Mouse (Mus musculus): ENCODE data around the gene Igsf3. TPM values are rescaled to one million over a fixed set of nuclear protein-coding genes. Genes with fewer than 3 reads are reported as not detected.

The Igsf3 gene
- total and polyA plus RNA-seq, 3 experiments, result not detected

GRCm38 (mm10) chr3:101443265-101443881 is 66.5 kb downstream of the Igsf3 start:
- Histone ChIP-seq H3K9me3 (replicated peaks; ENCODE audit: insufficient read depth, low read length) (no peaks in the 10 kb centered on the region), H3K79me2 (ENCODE audit: control insufficient read depth, insufficient read depth, low read length, poor library complexity) (no peaks in the 10 kb centered on the region), H3K4me1 (ENCODE audit: control insufficient read depth in 1 of 2, insufficient read depth in 2 of 2, low read length in 2 of 2) (no peaks in the 10 kb centered on the region), H3K9ac (ENCODE audit: control insufficient read depth, low read depth, low read length, poor library complexity, severe bottlenecking) (no peak overlapping the region), H3K36me3 (ENCODE audit: control insufficient read depth in 1 of 2, insufficient read depth in 2 of 2, low read length in 2 of 2) (no peaks in the 10 kb centered on the region), H3K27ac (ENCODE audit: control insufficient read depth, low read depth, low read length) (no peak overlapping the region), H3K4me3 (ENCODE audit: control insufficient read depth in 1 of 2, insufficient read depth in 1 of 2, low read depth in 2 of 2, low read length in 2 of 2) (no peak overlapping the region), H3K27me3 (ENCODE audit: control insufficient read depth in 1 of 2, insufficient read depth in 2 of 2, low read length in 2 of 2) (no peaks in the 10 kb centered on the region)
- TF ChIP-seq RCOR1 (IDR thresholded peaks at IDR 0.05; ENCODE audit: low read depth, low read length) (no peak), ZKSCAN1 (IDR thresholded peaks at IDR 0.05; ENCODE audit: low read depth, low read length) (no peak), MYC (IDR thresholded peaks at IDR 0.05; ENCODE audit: low read depth, low read length) (no peak), NELFE (IDR thresholded peaks at IDR 0.05; ENCODE audit: low read depth, low read length) (no peak), SMC3 (IDR thresholded peaks at IDR 0.05; ENCODE audit: low read depth, low read length) (no peak), MEF2A (IDR thresholded peaks at IDR 0.05; ENCODE audit: extremely low read depth, insufficient replicate concordance, low read depth, low read length, poor library complexity, severe bottlenecking) (no peak), TAL1 (IDR thresholded peaks at IDR 0.05; ENCODE audit: low read length) (no peak)
- no peak for DNase-seq (ENCODE audit: low read depth, low spot score)

- Histone ChIP-seq H3K27ac (ENCODE audit: control insufficient read depth, low read depth, low read length) (no peak overlapping the region), H3K4me1 (ENCODE audit: control insufficient read depth in 1 of 2, insufficient read depth in 2 of 2, low read length in 2 of 2) (no peaks in the 10 kb centered on the region), H3K4me3 (ENCODE audit: control insufficient read depth in 1 of 2, insufficient read depth in 1 of 2, low read depth in 2 of 2, low read length in 2 of 2) (no peak overlapping the region), H3K79me2 (ENCODE audit: control insufficient read depth, insufficient read depth, low read length, poor library complexity) (no peaks in the 10 kb centered on the region), H3K9ac (ENCODE audit: control insufficient read depth, low read depth, low read length, poor library complexity, severe bottlenecking) (no peak overlapping the region), H3K9me3 (replicated peaks; ENCODE audit: insufficient read depth, low read length) (no peaks in the 10 kb centered on the region), H3K36me3 (ENCODE audit: control insufficient read depth in 1 of 2, insufficient read depth in 2 of 2, low read length in 2 of 2) (no peaks in the 10 kb centered on the region), H3K27me3 (ENCODE audit: control insufficient read depth in 1 of 2, insufficient read depth in 2 of 2, low read length in 2 of 2) (no peaks in the 10 kb centered on the region)
- DNase-seq (ENCODE audit: low read depth, low spot score), result no peak
- TF ChIP-seq ZKSCAN1 (IDR thresholded peaks at IDR 0.05; ENCODE audit: low read depth, low read length) (no peak), MYB (IDR thresholded peaks at IDR 0.05; ENCODE audit: low read depth, low read length) (no peak), BHLHE40 (IDR thresholded peaks at IDR 0.05; ENCODE audit: borderline replicate concordance, low read depth, low read length) (no peak), GATA1 (IDR thresholded peaks at IDR 0.05; ENCODE audit: low read depth, low read length) (no peak)
Observed at GRCm38 (mm10) chr3:101444437-101444836, 67.6 kb downstream of the Igsf3 start.

- TF ChIP-seq ELF1 (IDR thresholded peaks at IDR 0.05; ENCODE audit: low read depth, low read length), result no peak
- TF ChIP-seq JUND (IDR thresholded peaks at IDR 0.05; ENCODE audit: low read depth, low read length), result no peak
- no peak for TF ChIP-seq MEF2A (IDR thresholded peaks at IDR 0.05; ENCODE audit: extremely low read depth, insufficient replicate concordance, low read depth, low read length, poor library complexity, severe bottlenecking)
- no peak for TF ChIP-seq EP300 (IDR thresholded peaks at IDR 0.05; ENCODE audit: low read depth in 1 of 2, low read length in 2 of 2)
- TF ChIP-seq TBP (IDR thresholded peaks at IDR 0.05; ENCODE audit: low read depth, low read length), result no peak
- no peak for TF ChIP-seq MAFK (IDR thresholded peaks at IDR 0.05; ENCODE audit: borderline replicate concordance, low read depth, low read length)
- no peak for TF ChIP-seq ZC3H11A (IDR thresholded peaks at IDR 0.05; ENCODE audit: low read depth, low read length)
- no peak for TF ChIP-seq ZNF384 (IDR thresholded peaks at IDR 0.05; ENCODE audit: low read depth, low read length)
- no peak for TF ChIP-seq TAL1 (IDR thresholded peaks at IDR 0.05; ENCODE audit: low read length)
- Histone ChIP-seq H3K36me3 (ENCODE audit: control insufficient read depth in 1 of 2, insufficient read depth in 2 of 2, low read length in 2 of 2) (no peaks in the 10 kb centered on the region), H3K27me3 (ENCODE audit: control insufficient read depth in 1 of 2, insufficient read depth in 2 of 2, low read length in 2 of 2) (no peaks in the 10 kb centered on the region), H3K9ac (ENCODE audit: control insufficient read depth, low read depth, low read length, poor library complexity, severe bottlenecking) (no peak overlapping the region), H3K9me3 (replicated peaks; ENCODE audit: insufficient read depth, low read length) (no peaks in the 10 kb centered on the region), H3K79me2 (ENCODE audit: control insufficient read depth, insufficient read depth, low read length, poor library complexity) (no peaks in the 10 kb centered on the region), H3K4me1 (ENCODE audit: control insufficient read depth in 1 of 2, insufficient read depth in 2 of 2, low read length in 2 of 2) (no peaks in the 10 kb centered on the region), H3K27ac (ENCODE audit: control insufficient read depth, low read depth, low read length) (no peak overlapping the region), H3K4me3 (ENCODE audit: control insufficient read depth in 1 of 2, insufficient read depth in 1 of 2, low read depth in 2 of 2, low read length in 2 of 2) (no peak overlapping the region)
- DNase-seq (ENCODE audit: low read depth, low spot score), result no peak
Observed at GRCm38 (mm10) chr3:101447239-101447638, 70.4 kb downstream of the Igsf3 start.
